Mouse (Mus musculus) neural tube, embryonic 14.5 days (tissue): ENCODE results near the gene Zfp142. TPM values are rescaled to one million over a fixed set of nuclear protein-coding genes. Genes with fewer than 3 reads are reported as not detected.

Experiments
- ATAC-seq: fragments of 200-750 bp; cut with Nextera tagmentation; 2 replicates; pipeline ENCODE4 v1.8.0; 2017; ENCODE audit warnings: low read depth, mild to moderate bottlenecking, moderate TSS enrichment, moderate library complexity
- H3K27ac ChIP-seq: fragments of 300-500 bp; sonication (generic); 2 replicates; pipeline ENCODE4 v1.5.1; 2014; ENCODE audit warnings: low read depth, mild to moderate bottlenecking, control low read depth, low read length, moderate library complexity, mixed read lengths
- H3K27me3 ChIP-seq: fragments of 300-500 bp; sonication (generic); 2 replicates; pipeline ENCODE4 v1.6.1; 2014; ENCODE audit warnings: low read length; ENCODE audit not compliant: control insufficient read depth, insufficient read depth
- H3K36me3 ChIP-seq: fragments of 300-500 bp; sonication (generic); 2 replicates; pipeline ENCODE4 v1.6.1; 2014; ENCODE audit warnings: low read length, mixed read lengths; ENCODE audit not compliant: control insufficient read depth, insufficient read depth
- H3K4me1 ChIP-seq: fragments of 300-500 bp; sonication (generic); 2 replicates; pipeline ENCODE4 v1.6.1; 2014; ENCODE audit warnings: low read length; ENCODE audit not compliant: control insufficient read depth, insufficient read depth
- H3K4me2 ChIP-seq: fragments of 300-500 bp; sonication (generic); 2 replicates; pipeline ENCODE4 v1.6.1; 2014; ENCODE audit warnings: mild to moderate bottlenecking, low read depth, low read length, control low read depth
- H3K4me3 ChIP-seq: fragments of 300-500 bp; sonication (generic); 2 replicates; pipeline ENCODE4 v1.5.1; 2014; ENCODE audit warnings: low read depth, low read length, control low read depth, mixed read lengths
- H3K9ac ChIP-seq: fragments of 300-500 bp; sonication (generic); replicated peaks from 2 replicates; pipeline ENCODE4 v1.6.1; 2014; ENCODE audit warnings: low read depth, mild to moderate bottlenecking, control low read depth, low read length, mixed read lengths
- H3K9me3 ChIP-seq: fragments of 300-500 bp; sonication (generic); 2 replicates; pipeline ENCODE4 v1.6.1; 2016; ENCODE audit warnings: low read length; ENCODE audit not compliant: control insufficient read depth
- WGBS: fragments of 180-500 bp; shearing (Covaris S2); extraction: QIAGEN DNeasy Blood & Tissue Kit; methylation state at CpG from one replicate; pipeline ENCODE4 v1.1.7; 2014; 5-methylcytosine and 5-hydroxymethylcytosine counted together
- polyA plus RNA-seq: library from polyadenylated mRNA; unstranded; fragments of >200 nt; fragmentation: Nextera tagmentation; extraction: Ambion mirVana; gene quantifications from 2 replicates; pipeline ENCODE4 v1.2.1, GENCODE M21; 2014

The Zfp142 gene
- 9.3 and 9.5 TPM in 2 replicates for polyA plus RNA-seq

- H3K9me3 ChIP-seq: no peaks in the 10 kb centered on the region
- H3K36me3 ChIP-seq: peaks cover 15% of the 10 kb centered on the region
- peak within 1 kb of the TSS; percentile 72 for H3K4me3 ChIP-seq
- peak within 1 kb of the TSS; percentile 79 for H3K27ac ChIP-seq
- peak; percentile 99 for ATAC-seq
- WGBS: under 1% methylated on average over 48 of the region's 48 CpGs
- peak within 1 kb of the TSS; percentile 61 for H3K9ac ChIP-seq
- H3K4me1 ChIP-seq: peaks cover 15% of the 10 kb centered on the region
- peak within 1 kb of the TSS; percentile 93 for H3K4me2 ChIP-seq
- no peaks in the 10 kb centered on the region for H3K27me3 ChIP-seq
Measured at GRCm38 (mm10) chr1:74587773-74588445, at the start of gene Zfp142, which contains the start of gene Bcs1l. Zfp142 (minus strand) TSS chr1:74588246. Bcs1l (plus strand) TSS chr1:74588289.

GRCm38 (mm10) chr1:74632734-74633133 lies 44.7 kb upstream of the Zfp142 start:
- no peak overlapping the region for H3K4me3 ChIP-seq
- WGBS: 92% methylated on average over 4 of the region's 4 CpGs

GRCm38 (mm10) chr1:74628001-74628400 lies 40.0 kb upstream of the Zfp142 start:
- H3K27ac ChIP-seq: no peak overlapping the region
- H3K9ac ChIP-seq: no peak overlapping the region
- H3K4me2 ChIP-seq: no peak overlapping the region
- H3K9me3 ChIP-seq: no peaks in the 10 kb centered on the region
- H3K27me3 ChIP-seq: no peaks in the 10 kb centered on the region
- WGBS: 43% methylated on average over 7 of the region's 7 CpGs
- no peak for ATAC-seq
- H3K4me1 ChIP-seq: no peaks in the 10 kb centered on the region
- H3K36me3 ChIP-seq: peaks cover 24% of the 10 kb centered on the region
- no peak overlapping the region for H3K4me3 ChIP-seq

More at GRCm38 (mm10) chr1:74632734-74633133, 44.7 kb upstream of the Zfp142 start:
- H3K4me2 ChIP-seq: no peak overlapping the region
- H3K9ac ChIP-seq: no peak overlapping the region
- no peak for ATAC-seq
- no peaks in the 10 kb centered on the region for H3K9me3 ChIP-seq
- H3K27me3 ChIP-seq: no peaks in the 10 kb centered on the region
- peaks cover 15% of the 10 kb centered on the region for H3K36me3 ChIP-seq
- H3K27ac ChIP-seq: no peak overlapping the region
- no peaks in the 10 kb centered on the region for H3K4me1 ChIP-seq

GRCm38 (mm10) chr1:74626076-74626475 lies 38.0 kb upstream of the Zfp142 start:
- Histone ChIP-seq H3K36me3 (peaks cover 24% of the 10 kb centered on the region), H3K27ac (no peak overlapping the region), H3K27me3 (no peaks in the 10 kb centered on the region), H3K4me2 (no peak overlapping the region), H3K9me3 (no peaks in the 10 kb centered on the region), H3K9ac (no peak overlapping the region), H3K4me3 (no peak overlapping the region), H3K4me1 (no peaks in the 10 kb centered on the region)
- WGBS: 94% methylated on average over 4 of the region's 4 CpGs
- ATAC-seq: no peak

GRCm38 (mm10) chr1:74624183-74624582 lies 36.1 kb upstream of the Zfp142 start:
- H3K36me3 ChIP-seq: peaks cover 24% of the 10 kb centered on the region

GRCm38 (mm10) chr1:74601267-74601962 lies 13.4 kb upstream of the Zfp142 start, which contains the start of the genes Rnf25 and Stk36:
Rnf25 (minus strand) TSS chr1:74601397.
Stk36 (plus strand) TSS chr1:74601445.
- peak within 1 kb of the TSS; percentile 78 for H3K4me3 ChIP-seq
- peak within 1 kb of the TSS; percentile 84 for H3K4me2 ChIP-seq
- no peaks in the 10 kb centered on the region for H3K27me3 ChIP-seq
- peaks cover 15% of the 10 kb centered on the region for H3K4me1 ChIP-seq
- peak within 1 kb of the TSS; percentile 53 for H3K27ac ChIP-seq
- peak within 1 kb of the TSS; percentile 79 for H3K9ac ChIP-seq
- 8% methylated on average over 25 of the region's 25 CpGs for WGBS
- H3K9me3 ChIP-seq: no peaks in the 10 kb centered on the region
- H3K36me3 ChIP-seq: peaks cover 16% of the 10 kb centered on the region
- peak; percentile 92 for ATAC-seq

More at GRCm38 (mm10) chr1:74624183-74624582, 36.1 kb upstream of the Zfp142 start:
- no peak for ATAC-seq
- Histone ChIP-seq H3K27ac (no peak overlapping the region), H3K9ac (no peak overlapping the region), H3K4me2 (no peak overlapping the region), H3K4me1 (no peaks in the 10 kb centered on the region), H3K9me3 (no peaks in the 10 kb centered on the region), H3K4me3 (no peak overlapping the region), H3K27me3 (no peaks in the 10 kb centered on the region)
- 91% methylated on average over 1 of the region's 1 CpGs for WGBS

GRCm38 (mm10) chr1:74600501-74601266 lies 12.6 kb upstream of the Zfp142 start:
- ATAC-seq: peak; percentile 78

GRCm38 (mm10) chr1:74594434-74594833 lies 6.4 kb upstream of the Zfp142 start:
- H3K4me2 ChIP-seq: no peak overlapping the region
- no peak overlapping the region for H3K9ac ChIP-seq
- H3K9me3 ChIP-seq: no peaks in the 10 kb centered on the region
- no peak overlapping the region for H3K27ac ChIP-seq
- no peak overlapping the region for H3K4me3 ChIP-seq
- peaks cover 47% of the 10 kb centered on the region for H3K36me3 ChIP-seq
- WGBS: 96% methylated on average over 8 of the region's 8 CpGs
- H3K4me1 ChIP-seq: no peaks in the 10 kb centered on the region
- H3K27me3 ChIP-seq: no peaks in the 10 kb centered on the region
- ATAC-seq: no peak

More at GRCm38 (mm10) chr1:74600501-74601266, 12.6 kb upstream of the Zfp142 start:
- H3K9ac ChIP-seq: peak overlapping the region; percentile 79
- 9% methylated on average over 26 of the region's 26 CpGs for WGBS
- H3K4me3 ChIP-seq: peak overlapping the region; percentile 78
- H3K36me3 ChIP-seq: peaks cover 18% of the 10 kb centered on the region
- no peaks in the 10 kb centered on the region for H3K9me3 ChIP-seq
- peak overlapping the region; percentile 53 for H3K27ac ChIP-seq
- H3K4me2 ChIP-seq: peak overlapping the region; percentile 84
- peaks cover 15% of the 10 kb centered on the region for H3K4me1 ChIP-seq
- no peaks in the 10 kb centered on the region for H3K27me3 ChIP-seq
